In the genomic region with DNA sequence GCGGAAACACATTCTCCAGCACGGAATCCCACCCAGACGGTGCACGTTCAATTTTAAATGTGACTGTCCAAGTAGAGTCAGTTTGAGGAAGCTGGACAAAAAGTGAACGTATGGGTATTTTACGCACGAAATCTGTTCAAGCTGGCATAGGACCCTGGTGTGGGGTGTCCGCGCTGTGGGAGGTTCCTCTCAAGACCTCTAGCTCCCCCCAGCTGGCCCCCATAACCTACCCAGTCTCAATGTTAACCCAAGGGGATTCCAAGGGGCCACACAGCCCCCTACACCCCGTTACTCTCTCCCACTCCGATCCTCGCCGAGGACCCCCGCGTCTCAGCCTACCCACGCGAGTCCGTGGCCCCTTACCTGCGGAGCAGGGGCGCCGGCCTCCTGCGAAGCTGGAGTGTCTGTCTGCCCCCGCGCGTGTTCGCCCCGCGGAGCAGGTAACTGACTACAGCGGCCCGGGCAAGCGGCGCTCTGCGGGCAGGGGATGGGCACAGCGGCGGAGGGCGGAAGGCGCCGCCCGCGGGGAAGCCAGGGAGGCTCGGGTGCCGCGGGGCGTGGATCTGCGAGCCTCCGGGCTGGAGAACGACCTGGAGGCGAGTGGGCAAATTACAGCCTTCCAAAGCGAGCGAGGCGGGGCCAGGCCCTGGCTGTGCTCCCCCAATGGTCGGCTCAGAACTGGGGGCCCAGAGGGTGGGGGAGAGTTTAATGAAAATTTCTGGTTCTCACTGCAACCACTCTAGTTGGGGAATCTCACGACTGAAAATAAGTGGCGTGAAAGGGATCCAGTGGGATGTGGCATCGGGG, we compare ENCODE assay signal across 14 mouse cellular contexts. TPM values are rescaled to one million over a fixed set of nuclear protein-coding genes. Genes with fewer than 3 reads are reported as not detected.
A peak's percentile ranks its signal among the peaks of the same experiment; 100 is the strongest.
DNase-seq lines count a peak whose midpoint lies in the region; ATAC-seq and TF ChIP-seq lines count a peak whose summit lies in the region.
"Not testable (repeated sequence)": the region's sequence is repeated elsewhere in the genome, so short reads cannot be mapped to it uniquely, and the experiment has no call there.
"Had no signal": no experiment of that assay in that cellular context is flagged by ENCODE, and none has a peak within 500 bp of the region (broad histone marks: within the 10 kb centered on the region; RNA-seq: fewer than 3 reads in every experiment).

No protein-coding gene starts in this region.

- not testable (repeated sequence) for TF ChIP-seq CTCF in heart, postnatal 0 days (IDR thresholded peaks at IDR 0.05; ENCODE audit: low read depth); kidney, adult 2 months (conservative IDR thresholded peaks at IDR 0.05; ENCODE audit: insufficient read depth, insufficient read length, low read depth, low read length); small intestine, adult 2 months (IDR thresholded peaks at IDR 0.05; ENCODE audit: extremely low read depth, insufficient read length, insufficient replicate concordance, low read depth, low read length)

- H3K27me3 ChIP-seq in forebrain, embryonic 14.5 days (replicated peaks; ENCODE audit: control insufficient read depth, insufficient read depth, low read length) = peaks cover 29% of the 10 kb centered on the region
- peaks cover 60% of the 10 kb centered on the region for H3K27me3 ChIP-seq in heart, postnatal 0 days (ENCODE audit: control insufficient read depth, insufficient read depth, low read length)
- not testable (repeated sequence) for H3K27me3 ChIP-seq in kidney, adult 2 months (replicated peaks; ENCODE audit: control insufficient read depth, insufficient read depth, low read length)
- H3K27me3 ChIP-seq in liver, embryonic 12.5 days (replicated peaks) = peaks cover 76% of the 10 kb centered on the region
- H3K27me3 ChIP-seq in midbrain, embryonic 13.5 days = peaks cover 59% of the 10 kb centered on the region
- H3K27me3 ChIP-seq in small intestine, adult 2 months (ENCODE audit: control insufficient read depth, insufficient read depth, low read length) = peaks cover 41% of the 10 kb centered on the region

- not testable (repeated sequence) for H3K36me3 ChIP-seq in forebrain, embryonic 14.5 days (ENCODE audit: control insufficient read depth, insufficient read depth, low read length); heart, postnatal 0 days (replicated peaks; ENCODE audit: control insufficient read depth, insufficient read depth, low read length); kidney, adult 2 months (ENCODE audit: control insufficient read depth, insufficient read depth, low read length); liver, embryonic 12.5 days; midbrain, embryonic 13.5 days; small intestine, adult 2 months (ENCODE audit: control insufficient read depth, insufficient read depth, low read length)

- TF ChIP-seq EP300 in heart, postnatal 0 days (IDR thresholded peaks at IDR 0.05; ENCODE audit: low read depth) = not testable (repeated sequence)

- H3K4me3 ChIP-seq in forebrain, embryonic 14.5 days (ENCODE audit: low read depth, low read length) = peak overlapping the region; percentile 8; the same call in 1 of the 2 replicates
- peak overlapping the region; percentile 69 for H3K4me3 ChIP-seq in heart, postnatal 0 days (ENCODE audit: low read depth, low read length)
- H3K4me3 ChIP-seq in kidney, adult 2 months (ENCODE audit: insufficient read depth, low read depth, low read length) = not testable (repeated sequence)
- peak overlapping the region; percentile 15; the same call in 1 of the 2 replicates for H3K4me3 ChIP-seq in liver, embryonic 12.5 days
- peak overlapping the region; percentile 56 for H3K4me3 ChIP-seq in midbrain, embryonic 13.5 days (replicated peaks)
- H3K4me3 ChIP-seq in small intestine, adult 2 months (ENCODE audit: low read depth, low read length) = peak overlapping the region; percentile 23; the same call in 1 of the 2 replicates

- not testable (repeated sequence) for H3K27ac ChIP-seq in forebrain, embryonic 14.5 days (ENCODE audit: low read depth, low read length); heart, postnatal 0 days (ENCODE audit: low read depth); kidney, adult 2 months (ENCODE audit: insufficient read depth, low read depth, low read length); liver, embryonic 12.5 days; midbrain, embryonic 13.5 days; small intestine, adult 2 months (ENCODE audit: insufficient read depth, low read depth, low read length)

- 0 out of 2 replicates have a peak overlapping the region, but pooled peaks have one; percentile 12 for H3K4me2 ChIP-seq in forebrain, embryonic 14.5 days (ENCODE audit: low read length)
- H3K4me2 ChIP-seq in heart, postnatal 0 days (ENCODE audit: low read depth, low read length) = peak overlapping the region; percentile 80
- peak overlapping the region; percentile 33 for H3K4me2 ChIP-seq in liver, embryonic 12.5 days
- peak overlapping the region; percentile 76 for H3K4me2 ChIP-seq in midbrain, embryonic 13.5 days (replicated peaks)

- peak; percentile 44 to 57 for DNase-seq in B cell, adult 2 months
- DNase-seq in cerebellum, postnatal 14 days = peak; percentile 15 to 20
- DNase-seq in forebrain, embryonic 14.5 days (ENCODE audit: low spot score); heart, postnatal 0 days (ENCODE audit: low spot score): not testable (repeated sequence)
- peak; percentile 5 for DNase-seq in kidney, adult 2 months

- ATAC-seq in forebrain, embryonic 14.5 days = 0 out of 2 replicates have a peak, but pooled peaks have one; percentile 5
- ATAC-seq in heart, postnatal 0 days (ENCODE audit: insufficient read depth, low read depth); liver, embryonic 12.5 days; midbrain, embryonic 13.5 days: not testable (repeated sequence)

- not testable (repeated sequence) for H3K9me3 ChIP-seq in forebrain, embryonic 14.5 days (replicated peaks; ENCODE audit: control insufficient read depth, low read length); heart, postnatal 0 days (replicated peaks; ENCODE audit: control insufficient read depth, low read length); liver, embryonic 12.5 days (replicated peaks); midbrain, embryonic 13.5 days

- under 1% methylated on average over 54 of the region's 55 CpGs for WGBS in forebrain, embryonic 14.5 days
- WGBS in heart, postnatal 0 days = 2% methylated on average over 53 of the region's 55 CpGs
- 2% methylated on average over 55 of the region's 55 CpGs for WGBS in kidney, adult 2 months
- WGBS in liver, embryonic 12.5 days (ENCODE audit: insufficient replicate concordance) = 3% methylated on average over 53 of the region's 55 CpGs
- under 1% methylated on average over 55 of the region's 55 CpGs for WGBS in midbrain, embryonic 13.5 days
- WGBS in small intestine, adult 2 months = 2% methylated on average over 55 of the region's 55 CpGs

- not testable (repeated sequence) for H3K9ac ChIP-seq in forebrain, embryonic 14.5 days (ENCODE audit: low read length); heart, postnatal 0 days (replicated peaks; ENCODE audit: low read depth, low read length); liver, embryonic 12.5 days; midbrain, embryonic 13.5 days (replicated peaks)

- not testable (repeated sequence) for TF ChIP-seq POLR2A in kidney, adult 2 months (IDR thresholded peaks at IDR 0.05; ENCODE audit: low read depth, low read length); small intestine, adult 2 months (IDR thresholded peaks at IDR 0.05; ENCODE audit: low read depth, low read length)

- not testable (repeated sequence) for H3K4me1 ChIP-seq in forebrain, embryonic 14.5 days (ENCODE audit: control insufficient read depth, insufficient read depth, low read length); heart, postnatal 0 days (ENCODE audit: control insufficient read depth, insufficient read depth); kidney, adult 2 months (ENCODE audit: control insufficient read depth, insufficient read depth, low read length); small intestine, adult 2 months (ENCODE audit: control insufficient read depth, insufficient read depth, insufficient read length, low read length)
- H3K4me1 ChIP-seq in liver, embryonic 12.5 days = peaks cover 17% of the 10 kb centered on the region
- peaks cover 36% of the 10 kb centered on the region for H3K4me1 ChIP-seq in midbrain, embryonic 13.5 days (replicated peaks)

RNA-seq across cellular contexts. Expression of gene E030030I06Rik, which starts 2.2 kb away (rescaled TPM):
- polyA plus RNA-seq in forebrain, embryonic 14.5 days (2014; fragmentation: Nextera tagmentation; extraction: Ambion mirVana) = 5.0 and 6.5 TPM in 2 replicates
- total RNA-seq in heart, postnatal 0 days (2014; rRNA removed; ENCODE audit: low replicate concordance) = 1.8 and 4.2 TPM in 2 replicates
- polyA plus RNA-seq in heart, postnatal 0 days (2015; fragmentation: Nextera tagmentation; extraction: Ambion mirVana) = 3.2 and 4.9 TPM in 2 replicates
- polyA plus RNA-seq in kidney, adult 2 months (2012; rRNA removed) = 3.6 and 7.5 TPM in 2 replicates
- 2.7 and 3.7 TPM in 2 replicates for polyA plus RNA-seq in liver, embryonic 12.5 days (2016; fragmentation: Nextera tagmentation; extraction: Ambion mirVana)
- polyA plus RNA-seq in midbrain, embryonic 13.5 days (2015; fragmentation: Nextera tagmentation; extraction: Ambion mirVana) = 8.6 and 9.6 TPM in 2 replicates
- 2.9 and 4.4 TPM in 2 replicates for polyA plus RNA-seq in small intestine, adult 2 months (2012; rRNA removed)

RNA-seq across cellular contexts. Expression of gene Raet1e, which starts 7.1 kb away (rescaled TPM):
- polyA plus RNA-seq in forebrain, embryonic 14.5 days (2014; fragmentation: Nextera tagmentation; extraction: Ambion mirVana) = 0.42 and 1.7 TPM in 2 replicates
- 1.3 TPM in 1 of 2 replicates, not detected in the other for total RNA-seq in heart, postnatal 0 days (2014; rRNA removed; ENCODE audit: low replicate concordance)
- 0.85 and 1.1 TPM in 2 replicates for polyA plus RNA-seq in heart, postnatal 0 days (2015; fragmentation: Nextera tagmentation; extraction: Ambion mirVana)
- polyA plus RNA-seq in kidney, adult 2 months (2012; rRNA removed) = 0.16 and 0.22 TPM in 2 replicates
- 1.2 and 1.3 TPM in 2 replicates for polyA plus RNA-seq in liver, embryonic 12.5 days (2016; fragmentation: Nextera tagmentation; extraction: Ambion mirVana)
- polyA plus RNA-seq in midbrain, embryonic 13.5 days (2015; fragmentation: Nextera tagmentation; extraction: Ambion mirVana) = 2.3 and 2.7 TPM in 2 replicates
- polyA plus RNA-seq in small intestine, adult 2 months (2012; rRNA removed) = 0.37 and 0.44 TPM in 2 replicates
- total RNA-seq: hematopoietic stem cell, adult 5-6 weeks; layer of hippocampus, adult 2 months; left cerebral cortex, postnatal 14 days had no signal
- polyA plus RNA-seq: cerebellum, adult 2 months had no signal

RNA-seq across cellular contexts. Expression of gene H60b, which starts 7.1 kb away (rescaled TPM):
- polyA plus RNA-seq in forebrain, embryonic 14.5 days (2014; fragmentation: Nextera tagmentation; extraction: Ambion mirVana) = 0.32 TPM in 1 of 2 replicates, not detected in the other
- not detected in 2 replicates for total RNA-seq in heart, postnatal 0 days (2014; rRNA removed; ENCODE audit: low replicate concordance)
- 0.36 and 0.37 TPM in 2 replicates for polyA plus RNA-seq in heart, postnatal 0 days (2015; fragmentation: Nextera tagmentation; extraction: Ambion mirVana)
- polyA plus RNA-seq in kidney, adult 2 months (2012; rRNA removed) = 0.16 and 0.25 TPM in 2 replicates
- polyA plus RNA-seq in liver, embryonic 12.5 days (2016; fragmentation: Nextera tagmentation; extraction: Ambion mirVana) = 0.16 and 0.30 TPM in 2 replicates
- polyA plus RNA-seq in midbrain, embryonic 13.5 days (2015; fragmentation: Nextera tagmentation; extraction: Ambion mirVana) = 1.4 and 1.5 TPM in 2 replicates
- polyA plus RNA-seq in small intestine, adult 2 months (2012; rRNA removed) = not detected in 2 replicates
- total RNA-seq: adrenal gland, postnatal 14 days; gastrocnemius, adult 18-20 months; hematopoietic stem cell, adult 5-6 weeks; layer of hippocampus, adult 2 months had no signal

Comparison
In these comparisons a context has a peak if more than half of its experiments do, and no peak if none do; other contexts are left out.
1. H3K4me2 ChIP-seq: peak in every context shown above with its lines; median percentile 80 in heart, postnatal 0 days; 76 in midbrain, embryonic 13.5 days; 33 in liver, embryonic 12.5 days; 12 in forebrain, embryonic 14.5 days.